Mouse (Mus musculus) stomach, embryonic 14.5 days (tissue): ENCODE results near the gene Gm20509. TPM values are rescaled to one million over a fixed set of nuclear protein-coding genes. Genes with fewer than 3 reads are reported as not detected.

Experiments
- polyA plus RNA-seq: library from polyadenylated mRNA; unstranded; fragments of >200 nt; fragmentation: Nextera tagmentation; extraction: Ambion mirVana; gene quantifications from 2 replicates; pipeline ENCODE4 v1.2.1, GENCODE M21; 2014

Gene Gm20509
- polyA plus RNA-seq, 1 experiment from 2014 or later = not detected

Other genes starting within 250 kb of the Gm20509 start
- gene Pygo1, start 176.8 kb upstream of the Gm20509 start, polyA plus RNA-seq = 6.8 and 7.4 TPM in 2 replicates
- 0.85 and 1.7 TPM in 2 replicates for gene Dyx1c1, start 143.7 kb upstream of the Gm20509 start, polyA plus RNA-seq
- gene Gm44503, start 143.6 kb upstream of the Gm20509 start, polyA plus RNA-seq = not detected in 2 replicates
- 12.4 and 14.6 TPM in 2 replicates for gene Ccpg1os, start 117.1 kb upstream of the Gm20509 start, polyA plus RNA-seq
- 21.6 and 27.4 TPM in 2 replicates for gene Ccpg1, start 117.0 kb upstream of the Gm20509 start, polyA plus RNA-seq
- 19.1 and 20.0 TPM in 2 replicates for gene Pigb, start 62.1 kb upstream of the Gm20509 start, polyA plus RNA-seq
- gene Rab27a, start 57.6 kb upstream of the Gm20509 start, polyA plus RNA-seq = 5.0 and 5.4 TPM in 2 replicates
- 0.36 and 0.39 TPM in 2 replicates for gene Khdc3, start 634 bp upstream of the Gm20509 start, polyA plus RNA-seq
- gene Rsl24d1, start 11.0 kb downstream of the Gm20509 start, polyA plus RNA-seq = 111 and 114 TPM in 2 replicates